Mouse (Mus musculus) embryonic fibroblast, embryonic 13.5 days (primary cell): ENCODE data around the gene Maneal.

Source experiments
- CTCF ChIP-seq: IDR thresholded peaks from 2 replicates; pipeline ENCODE4 v1.5.1; 2011; ENCODE audit warnings: mild to moderate bottlenecking, control low read depth, low read length, moderate library complexity, borderline replicate concordance; ENCODE audit not compliant: insufficient read depth
- POLR2A ChIP-seq: IDR thresholded peaks from 2 replicates; pipeline ENCODE4 v1.6.1; 2011; ENCODE audit warnings: low read depth, mild to moderate bottlenecking, control low read depth, low read length, moderate library complexity

GRCm38 (mm10) chr4:124894508-124895428 lies 32.8 kb upstream of the Maneal start:
- TF ChIP-seq POLR2A (no peak), CTCF (no peak)
